Mouse (Mus musculus) adrenal gland, postnatal 14 days (tissue): ENCODE measurements at regions not wholly inside any gene's neighbourhood (a gene's known extent, or its start where the extent isn't known, plus 50 kb on each side); places are given as distances from the start of the nearest gene placed in this dataset.

Experiments
- DNase-seq: peaks from one replicate; pipeline ENCODE4 v3.0.0; 2021; ENCODE audit warnings: mixed read lengths

GRCm38 (mm10) chr2:9435155-9435872 lies 445.7 kb upstream of the 4930412O13Rik start:
- DNase-seq = no peak

- DNase-seq = no peak
These were observed 437.9 kb upstream of the 4930412O13Rik start for GRCm38 (mm10) chr2:9443103-9443502.

GRCm38 (mm10) chr2:9445826-9446225 lies 435.2 kb upstream of the 4930412O13Rik start:
- DNase-seq = no peak

GRCm38 (mm10) chr2:9464413-9464812 lies 416.6 kb upstream of the 4930412O13Rik start:
- no peak for DNase-seq

- no peak for DNase-seq
These were observed 416.2 kb upstream of the 4930412O13Rik start for GRCm38 (mm10) chr2:9464818-9465217.

- DNase-seq = no peak
These were observed 413.5 kb upstream of the 4930412O13Rik start for GRCm38 (mm10) chr2:9467573-9467972.

GRCm38 (mm10) chr2:9468651-9469050 lies 412.4 kb upstream of the 4930412O13Rik start:
- no peak for DNase-seq

- DNase-seq = no peak
These were observed 399.2 kb upstream of the 4930412O13Rik start for GRCm38 (mm10) chr2:9481678-9482345.

GRCm38 (mm10) chr2:9487381-9487914 lies 393.6 kb upstream of the 4930412O13Rik start:
- no peak for DNase-seq

- no peak for DNase-seq
These were observed 387.4 kb upstream of the 4930412O13Rik start for GRCm38 (mm10) chr2:9493606-9494145.

- DNase-seq = no peak
These were observed 361.0 kb upstream of the 4930412O13Rik start for GRCm38 (mm10) chr2:9520045-9520444.

GRCm38 (mm10) chr2:9525910-9526309 lies 355.1 kb upstream of the 4930412O13Rik start:
- DNase-seq = no peak

GRCm38 (mm10) chr2:9535141-9535658 lies 345.9 kb upstream of the 4930412O13Rik start:
- no peak for DNase-seq

- no peak for DNase-seq
These were observed 333.1 kb upstream of the 4930412O13Rik start for GRCm38 (mm10) chr2:9547771-9548590.

- no peak for DNase-seq
These were observed 327.7 kb upstream of the 4930412O13Rik start for GRCm38 (mm10) chr2:9553313-9553712.

GRCm38 (mm10) chr2:9564487-9565043 lies 316.5 kb upstream of the 4930412O13Rik start:
- DNase-seq = no peak

- DNase-seq = no peak
These were observed 311.8 kb upstream of the 4930412O13Rik start for GRCm38 (mm10) chr2:9569220-9569619.

- DNase-seq = no peak
These were observed 306.9 kb upstream of the 4930412O13Rik start for GRCm38 (mm10) chr2:9574196-9574595.

GRCm38 (mm10) chr2:9574651-9575050 lies 306.4 kb upstream of the 4930412O13Rik start:
- DNase-seq = no peak

- DNase-seq = no peak
These were observed 303.2 kb upstream of the 4930412O13Rik start for GRCm38 (mm10) chr2:9577868-9578267.

GRCm38 (mm10) chr2:9587389-9587788 lies 293.7 kb upstream of the 4930412O13Rik start:
- DNase-seq = no peak

GRCm38 (mm10) chr2:9589200-9589599 lies 291.9 kb upstream of the 4930412O13Rik start:
- DNase-seq = no peak
